Mouse (Mus musculus): ENCODE results near the gene Anxa6.

- TF ChIP-seq CTCF (IDR thresholded peaks at IDR 0.05; ENCODE audit: extremely low read depth, insufficient read length, insufficient replicate concordance, low read depth, low read length) (no peak), POLR2A (IDR thresholded peaks at IDR 0.05; ENCODE audit: low read depth, low read length) (no peak)
Observed at GRCm38 (mm10) chr11:55031211-55031990, 1.8 kb downstream of the Anxa6 start.

Data from small intestine, adult 2 months (tissue).